Mouse (Mus musculus): ENCODE measurements around the gene Anks1b. TPM values are rescaled to one million over a fixed set of nuclear protein-coding genes. Genes with fewer than 3 reads are reported as not detected.

The Anks1b gene
- polyA plus RNA-seq, 1 experiment from 2014 or later: 17.3 TPM

GRCm38 (mm10) chr10:89855251-89855875 lies 17.9 kb upstream of the Anks1b start:
- DNase-seq (ENCODE audit: low spot score): no peak
- WGBS: 80% methylated on average over 5 of the region's 5 CpGs

GRCm38 (mm10) chr10:89856286-89856685 lies 17.0 kb upstream of the Anks1b start:
- no peak for ATAC-seq (replicated peaks; ENCODE audit: low FRiP score)
- Histone ChIP-seq H3K4me1 (replicated peaks; ENCODE audit: control insufficient read depth, insufficient read depth, low read length) (no peaks in the 10 kb centered on the region), H3K27ac (ENCODE audit: low read depth, low read length) (no peak overlapping the region), H3K27me3 (ENCODE audit: control insufficient read depth, insufficient read depth, low read length) (no peaks in the 10 kb centered on the region), H3K9ac (ENCODE audit: low read length) (no peak overlapping the region), H3K9me3 (ENCODE audit: control insufficient read depth, low read length) (no peaks in the 10 kb centered on the region), H3K36me3 (ENCODE audit: control insufficient read depth, insufficient read depth, low read length) (no peaks in the 10 kb centered on the region), H3K4me3 (ENCODE audit: low read depth, low read length) (no peak overlapping the region), H3K4me2 (ENCODE audit: low read depth, low read length, severe bottlenecking) (no peak overlapping the region)
- WGBS: 92% methylated on average over 7 of the region's 7 CpGs
- DNase-seq (ENCODE audit: low spot score): no peak

More at GRCm38 (mm10) chr10:89855251-89855875, 17.9 kb upstream of the Anks1b start:
- Histone ChIP-seq H3K27me3 (ENCODE audit: control insufficient read depth, insufficient read depth, low read length) (no peaks in the 10 kb centered on the region), H3K9ac (ENCODE audit: low read length) (no peak overlapping the region), H3K4me2 (ENCODE audit: low read depth, low read length, severe bottlenecking) (no peak overlapping the region), H3K4me1 (replicated peaks; ENCODE audit: control insufficient read depth, insufficient read depth, low read length) (no peaks in the 10 kb centered on the region), H3K27ac (ENCODE audit: low read depth, low read length) (no peak overlapping the region), H3K36me3 (ENCODE audit: control insufficient read depth, insufficient read depth, low read length) (no peaks in the 10 kb centered on the region), H3K9me3 (ENCODE audit: control insufficient read depth, low read length) (no peaks in the 10 kb centered on the region), H3K4me3 (ENCODE audit: low read depth, low read length) (no peak overlapping the region)
- no peak for ATAC-seq (replicated peaks; ENCODE audit: low FRiP score)

- no peak overlapping the region for H3K27ac ChIP-seq (ENCODE audit: low read depth, low read length)
- H3K4me2 ChIP-seq (ENCODE audit: low read depth, low read length, severe bottlenecking): no peak overlapping the region
- H3K36me3 ChIP-seq (ENCODE audit: control insufficient read depth, insufficient read depth, low read length): no peaks in the 10 kb centered on the region
- no peaks in the 10 kb centered on the region for H3K4me1 ChIP-seq (replicated peaks; ENCODE audit: control insufficient read depth, insufficient read depth, low read length)
- H3K9ac ChIP-seq (ENCODE audit: low read length): no peak overlapping the region
- H3K27me3 ChIP-seq (ENCODE audit: control insufficient read depth, insufficient read depth, low read length): no peaks in the 10 kb centered on the region
- no peak overlapping the region for H3K4me3 ChIP-seq (ENCODE audit: low read depth, low read length)
- DNase-seq (ENCODE audit: low spot score) (no peak), ATAC-seq (replicated peaks; ENCODE audit: low FRiP score) (no peak)
- 88% methylated on average over 4 of the region's 4 CpGs for WGBS
- H3K9me3 ChIP-seq (ENCODE audit: control insufficient read depth, low read length): no peaks in the 10 kb centered on the region
Measured at GRCm38 (mm10) chr10:89868211-89868610, 5.1 kb upstream of the Anks1b start.

- H3K4me2 ChIP-seq (ENCODE audit: low read depth, low read length, severe bottlenecking): no peak overlapping the region
- H3K9me3 ChIP-seq (ENCODE audit: control insufficient read depth, low read length): no peaks in the 10 kb centered on the region
- ATAC-seq (replicated peaks; ENCODE audit: low FRiP score) (no peak), DNase-seq (ENCODE audit: low spot score) (no peak)
- H3K36me3 ChIP-seq (ENCODE audit: control insufficient read depth, insufficient read depth, low read length): no peaks in the 10 kb centered on the region
- 87% methylated on average over 3 of the region's 3 CpGs for WGBS
- no peaks in the 10 kb centered on the region for H3K27me3 ChIP-seq (ENCODE audit: control insufficient read depth, insufficient read depth, low read length)
- H3K4me3 ChIP-seq (ENCODE audit: low read depth, low read length): no peak overlapping the region
- no peak overlapping the region for H3K27ac ChIP-seq (ENCODE audit: low read depth, low read length)
- H3K9ac ChIP-seq (ENCODE audit: low read length): no peak overlapping the region
- H3K4me1 ChIP-seq (replicated peaks; ENCODE audit: control insufficient read depth, insufficient read depth, low read length): no peaks in the 10 kb centered on the region
Measured at GRCm38 (mm10) chr10:89868836-89869235, 4.5 kb upstream of the Anks1b start.

- H3K4me2 ChIP-seq (ENCODE audit: low read depth, low read length, severe bottlenecking): peak overlapping the region; percentile 93
- peak overlapping the region; percentile 75 for H3K4me3 ChIP-seq (ENCODE audit: low read depth, low read length)
- no peaks in the 10 kb centered on the region for H3K9me3 ChIP-seq (ENCODE audit: control insufficient read depth, low read length)
- no peaks in the 10 kb centered on the region for H3K27me3 ChIP-seq (ENCODE audit: control insufficient read depth, insufficient read depth, low read length)
- H3K36me3 ChIP-seq (ENCODE audit: control insufficient read depth, insufficient read depth, low read length): no peaks in the 10 kb centered on the region
- no peaks in the 10 kb centered on the region for H3K4me1 ChIP-seq (replicated peaks; ENCODE audit: control insufficient read depth, insufficient read depth, low read length)
- H3K9ac ChIP-seq (ENCODE audit: low read length): peak overlapping the region; percentile 72
- WGBS: under 1% methylated on average over 28 of the region's 56 CpGs
- ATAC-seq (replicated peaks; ENCODE audit: low FRiP score): peak; percentile 84
- H3K27ac ChIP-seq (ENCODE audit: low read depth, low read length): peak overlapping the region; percentile 37; the same call in 1 of the 2 replicates
- peak; percentile 81 for DNase-seq (ENCODE audit: low spot score)
Measured at GRCm38 (mm10) chr10:89872501-89873145, 686 bp upstream of the Anks1b start.

- Histone ChIP-seq H3K4me2 (ENCODE audit: low read depth, low read length, severe bottlenecking) (peak overlapping the region; percentile 93), H3K4me3 (ENCODE audit: low read depth, low read length) (peak overlapping the region; percentile 75), H3K36me3 (ENCODE audit: control insufficient read depth, insufficient read depth, low read length) (no peaks in the 10 kb centered on the region), H3K4me1 (replicated peaks; ENCODE audit: control insufficient read depth, insufficient read depth, low read length) (no peaks in the 10 kb centered on the region), H3K9me3 (ENCODE audit: control insufficient read depth, low read length) (no peaks in the 10 kb centered on the region), H3K9ac (ENCODE audit: low read length) (peak overlapping the region; percentile 72), H3K27me3 (ENCODE audit: control insufficient read depth, insufficient read depth, low read length) (no peaks in the 10 kb centered on the region), H3K27ac (ENCODE audit: low read depth, low read length) (no peak overlapping the region)
- DNase-seq (ENCODE audit: low spot score) (no peak), ATAC-seq (replicated peaks; ENCODE audit: low FRiP score) (no peak)
- 7% methylated on average over 8 of the region's 8 CpGs for WGBS
Measured at GRCm38 (mm10) chr10:89874036-89874435, 727 bp downstream of the Anks1b start.

- H3K4me1 ChIP-seq (replicated peaks; ENCODE audit: control insufficient read depth, insufficient read depth, low read length): no peaks in the 10 kb centered on the region
- no peaks in the 10 kb centered on the region for H3K9me3 ChIP-seq (ENCODE audit: control insufficient read depth, low read length)
- H3K9ac ChIP-seq (ENCODE audit: low read length): no peak overlapping the region
- DNase-seq (ENCODE audit: low spot score) (no peak), ATAC-seq (replicated peaks; ENCODE audit: low FRiP score) (no peak)
- 85% methylated on average over 8 of the region's 8 CpGs for WGBS
- no peak overlapping the region for H3K4me2 ChIP-seq (ENCODE audit: low read depth, low read length, severe bottlenecking)
- H3K36me3 ChIP-seq (ENCODE audit: control insufficient read depth, insufficient read depth, low read length): no peaks in the 10 kb centered on the region
- H3K27ac ChIP-seq (ENCODE audit: low read depth, low read length): no peak overlapping the region
- no peak overlapping the region for H3K4me3 ChIP-seq (ENCODE audit: low read depth, low read length)
- H3K27me3 ChIP-seq (ENCODE audit: control insufficient read depth, insufficient read depth, low read length): no peaks in the 10 kb centered on the region
Measured at GRCm38 (mm10) chr10:89883561-89883960, 10.3 kb downstream of the Anks1b start.

GRCm38 (mm10) chr10:89902720-89903337 lies 29.5 kb downstream of the Anks1b start:
- H3K9ac ChIP-seq (ENCODE audit: low read length): no peak overlapping the region
- ATAC-seq (replicated peaks; ENCODE audit: low FRiP score) (no peak), DNase-seq (ENCODE audit: low spot score) (no peak)
- WGBS: 85% methylated on average over 7 of the region's 7 CpGs
- no peak overlapping the region for H3K4me3 ChIP-seq (ENCODE audit: low read depth, low read length)
- H3K4me1 ChIP-seq (replicated peaks; ENCODE audit: control insufficient read depth, insufficient read depth, low read length): no peaks in the 10 kb centered on the region
- H3K4me2 ChIP-seq (ENCODE audit: low read depth, low read length, severe bottlenecking): no peak overlapping the region
- H3K27ac ChIP-seq (ENCODE audit: low read depth, low read length): no peak overlapping the region
- no peaks in the 10 kb centered on the region for H3K36me3 ChIP-seq (ENCODE audit: control insufficient read depth, insufficient read depth, low read length)
- no peaks in the 10 kb centered on the region for H3K27me3 ChIP-seq (ENCODE audit: control insufficient read depth, insufficient read depth, low read length)
- H3K9me3 ChIP-seq (ENCODE audit: control insufficient read depth, low read length): no peaks in the 10 kb centered on the region
